Mouse (Mus musculus): ENCODE measurements at regions not wholly inside any gene's neighbourhood (a gene's known extent, or its start where the extent isn't known, plus 50 kb on each side); places are given as distances from the start of the nearest gene placed in this dataset.

GRCm38 (mm10) chr11:26881635-26882034 is 287.8 kb upstream of the Vrk2 start:
- DNase-seq (ENCODE audit: low read depth, low spot score), result no peak
